Mouse (Mus musculus) limb, embryonic 15.5 days (tissue): Measurements from ENCODE around the gene Kcnmb3. TPM values are rescaled to one million over a fixed set of nuclear protein-coding genes. Genes with fewer than 3 reads are reported as not detected.

Experiments
- polyA plus RNA-seq: library from polyadenylated mRNA; unstranded; fragments of >200 nt; fragmentation: Nextera tagmentation; extraction: Ambion mirVana; gene quantifications from 2 replicates; pipeline ENCODE4 v1.2.1, GENCODE M21; 2015

Gene Kcnmb3
- polyA plus RNA-seq, 1 experiment from 2014 or later, result not detected

Other genes with a start within 250 kb of the Kcnmb3 start
- gene Zmat3, start 126.2 kb downstream of the Kcnmb3 start, polyA plus RNA-seq, result 4.9 and 6.0 TPM in 2 replicates
- gene Pik3ca, start 94.6 kb downstream of the Kcnmb3 start, polyA plus RNA-seq, result 7.3 and 11.1 TPM in 2 replicates
- 34.8 and 36.0 TPM in 2 replicates for gene Zfp639, start 18.0 kb upstream of the Kcnmb3 start, polyA plus RNA-seq
- 26.5 and 29.1 TPM in 2 replicates for gene Mfn1, start 37.2 kb upstream of the Kcnmb3 start, polyA plus RNA-seq
- gene Gnb4, start 124.4 kb upstream of the Kcnmb3 start, polyA plus RNA-seq, result 92.8 and 98.0 TPM in 2 replicates
- 113 and 117 TPM in 2 replicates for gene Actl6a, start 214.1 kb upstream of the Kcnmb3 start, polyA plus RNA-seq
- 263 and 276 TPM in 2 replicates for gene Ndufb5, start 244.8 kb upstream of the Kcnmb3 start, polyA plus RNA-seq
- gene Mrpl47, start 245.4 kb upstream of the Kcnmb3 start, polyA plus RNA-seq, result 24.2 and 27.4 TPM in 2 replicates